Mouse (Mus musculus): ENCODE results near the gene Ptpn13. TPM values are rescaled to one million over a fixed set of nuclear protein-coding genes. Genes with fewer than 3 reads are reported as not detected.

Gene Ptpn13
- polyA plus RNA-seq, 1 experiment from 2014 or later, result 31.1 TPM

DNA sequence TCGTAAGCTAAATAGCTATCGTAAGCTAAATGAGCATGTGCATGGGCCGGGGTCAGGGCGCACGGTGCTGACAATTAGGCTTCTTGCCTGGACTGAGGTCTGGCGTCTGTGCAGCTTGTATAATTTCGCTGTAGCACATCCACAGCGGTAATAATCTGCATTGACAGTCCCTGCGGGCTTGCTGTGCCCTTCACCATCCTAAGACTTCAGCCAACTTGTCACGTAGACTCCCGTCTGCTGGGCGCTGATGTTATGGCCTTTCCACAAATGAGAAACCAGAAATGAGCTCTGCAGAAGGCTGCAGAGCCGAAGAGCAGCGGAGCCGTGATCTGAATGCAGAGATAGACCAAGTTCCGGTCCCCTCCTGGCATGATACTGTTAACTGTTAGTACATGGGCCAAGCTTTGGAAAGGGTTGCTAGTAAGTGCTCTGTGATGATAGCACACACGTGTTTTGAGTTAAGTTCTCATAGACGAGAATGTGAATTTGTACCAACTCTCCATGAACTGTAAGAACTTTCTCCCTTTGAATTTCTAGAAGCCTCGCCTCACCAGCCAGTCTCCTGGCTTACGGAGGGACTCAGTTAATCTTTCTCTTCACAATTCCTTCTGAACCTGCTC lies 120.5 kb downstream of the Ptpn13 start:
- no peak overlapping the region for H3K4me2 ChIP-seq (replicated peaks; ENCODE audit: low read depth, low read length)
- WGBS, result 91% methylated on average over 20 of the region's 20 CpGs
- H3K4me1 ChIP-seq (ENCODE audit: insufficient read depth, low read length), result no peaks in the 10 kb centered on the region
- ATAC-seq (ENCODE audit: low FRiP score, low TSS enrichment), result no peak
- H3K36me3 ChIP-seq (ENCODE audit: insufficient read depth, low read length), result peaks cover 12% of the 10 kb centered on the region; the same call in 1 of the 2 replicates
- no peak overlapping the region for H3K27ac ChIP-seq (ENCODE audit: low read length)
- no peak overlapping the region for H3K4me3 ChIP-seq (ENCODE audit: low read length)
- H3K9me3 ChIP-seq (ENCODE audit: low read length), result no peaks in the 10 kb centered on the region
- H3K9ac ChIP-seq (replicated peaks; ENCODE audit: low read length), result no peak overlapping the region
- H3K27me3 ChIP-seq (ENCODE audit: insufficient read depth, low read length), result no peaks in the 10 kb centered on the region

DNA sequence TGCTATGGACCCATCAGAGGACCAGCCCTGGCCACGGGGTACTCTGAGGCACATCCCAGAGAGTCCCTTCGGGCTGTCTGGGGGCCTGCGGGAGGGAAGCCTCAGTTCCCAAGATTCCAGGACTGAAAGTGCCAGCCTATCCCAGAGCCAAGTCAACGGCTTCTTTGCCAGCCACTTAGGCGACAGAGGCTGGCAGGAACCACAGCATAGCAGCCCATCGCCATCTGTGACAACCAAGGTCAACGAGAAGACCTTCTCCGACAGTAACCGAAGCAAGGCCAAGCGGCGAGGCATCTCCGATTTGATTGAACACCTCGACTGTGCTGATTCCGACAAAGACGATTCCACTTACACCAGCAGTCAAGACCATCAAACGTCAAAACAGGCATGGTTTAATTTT lies 129.8 kb downstream of the Ptpn13 start:
- ATAC-seq (ENCODE audit: low FRiP score, low TSS enrichment), result no peak
- no peak overlapping the region for H3K9ac ChIP-seq (replicated peaks; ENCODE audit: low read length)
- no peak overlapping the region for H3K27ac ChIP-seq (ENCODE audit: low read length)
- no peaks in the 10 kb centered on the region for H3K27me3 ChIP-seq (ENCODE audit: insufficient read depth, low read length)
- no peaks in the 10 kb centered on the region for H3K9me3 ChIP-seq (ENCODE audit: low read length)
- no peaks in the 10 kb centered on the region for H3K4me1 ChIP-seq (ENCODE audit: insufficient read depth, low read length)
- no peak overlapping the region for H3K4me3 ChIP-seq (ENCODE audit: low read length)
- no peak overlapping the region for H3K4me2 ChIP-seq (replicated peaks; ENCODE audit: low read depth, low read length)
- WGBS, result 91% methylated on average over 16 of the region's 16 CpGs
- peaks cover 58% of the 10 kb centered on the region for H3K36me3 ChIP-seq (ENCODE audit: insufficient read depth, low read length)

GRCm38 (mm10) chr5:103560546-103560945 lies 135.6 kb downstream of the Ptpn13 start:
- H3K4me3 ChIP-seq (ENCODE audit: low read length), result no peak overlapping the region
- H3K9me3 ChIP-seq (ENCODE audit: low read length), result no peaks in the 10 kb centered on the region
- H3K9ac ChIP-seq (replicated peaks; ENCODE audit: low read length), result no peak overlapping the region
- 89% methylated on average over 9 of the region's 9 CpGs for WGBS
- H3K4me2 ChIP-seq (replicated peaks; ENCODE audit: low read depth, low read length), result no peak overlapping the region
- no peaks in the 10 kb centered on the region for H3K4me1 ChIP-seq (ENCODE audit: insufficient read depth, low read length)
- no peak overlapping the region for H3K27ac ChIP-seq (ENCODE audit: low read length)
- no peaks in the 10 kb centered on the region for H3K27me3 ChIP-seq (ENCODE audit: insufficient read depth, low read length)
- peaks cover 79% of the 10 kb centered on the region for H3K36me3 ChIP-seq (ENCODE audit: insufficient read depth, low read length)
- ATAC-seq (ENCODE audit: low FRiP score, low TSS enrichment), result no peak

DNA sequence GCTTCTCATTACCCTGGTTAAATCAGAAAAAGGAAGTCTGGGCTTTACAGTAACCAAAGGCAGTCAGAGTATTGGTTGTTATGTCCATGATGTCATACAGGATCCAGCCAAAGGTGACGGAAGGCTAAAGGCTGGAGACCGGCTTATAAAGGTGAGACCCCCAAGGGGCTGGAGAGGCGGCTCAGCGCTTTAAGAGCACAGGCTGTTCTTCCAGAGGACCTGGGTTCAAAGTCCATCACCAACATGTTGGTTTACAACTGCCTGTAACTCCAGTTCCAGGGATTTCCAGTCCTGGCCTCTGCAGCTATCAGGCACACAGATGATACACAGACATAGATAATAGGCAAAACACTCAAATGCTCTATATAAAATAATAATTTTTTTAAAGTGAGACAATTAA lies 143.0 kb downstream of the Ptpn13 start:
- Histone ChIP-seq H3K4me2 (replicated peaks; ENCODE audit: low read depth, low read length) (no peak overlapping the region), H3K36me3 (ENCODE audit: insufficient read depth, low read length) (peaks cover 49% of the 10 kb centered on the region), H3K4me3 (ENCODE audit: low read length) (no peak overlapping the region), H3K27me3 (ENCODE audit: insufficient read depth, low read length) (no peaks in the 10 kb centered on the region), H3K9me3 (ENCODE audit: low read length) (no peaks in the 10 kb centered on the region), H3K9ac (replicated peaks; ENCODE audit: low read length) (no peak overlapping the region), H3K4me1 (ENCODE audit: insufficient read depth, low read length) (no peaks in the 10 kb centered on the region), H3K27ac (ENCODE audit: low read length) (no peak overlapping the region)
- peak; percentile 42; the same call in 1 of the 2 replicates for ATAC-seq (ENCODE audit: low FRiP score, low TSS enrichment)
- 79% methylated on average over 4 of the region's 4 CpGs for WGBS

- H3K4me2 ChIP-seq (replicated peaks; ENCODE audit: low read depth, low read length), result no peak overlapping the region
- H3K27ac ChIP-seq (ENCODE audit: low read length), result no peak overlapping the region
- ATAC-seq (ENCODE audit: low FRiP score, low TSS enrichment), result no peak
- H3K27me3 ChIP-seq (ENCODE audit: insufficient read depth, low read length), result no peaks in the 10 kb centered on the region
- whole genome bisulfite sequencing, result 87% methylated on average over 9 of the region's 9 CpGs
- H3K9ac ChIP-seq (replicated peaks; ENCODE audit: low read length), result no peak overlapping the region
- H3K4me1 ChIP-seq (ENCODE audit: insufficient read depth, low read length), result no peaks in the 10 kb centered on the region
- no peak overlapping the region for H3K4me3 ChIP-seq (ENCODE audit: low read length)
- no peaks in the 10 kb centered on the region for H3K9me3 ChIP-seq (ENCODE audit: low read length)
- peaks cover 46% of the 10 kb centered on the region for H3K36me3 ChIP-seq (ENCODE audit: insufficient read depth, low read length)
Measured at GRCm38 (mm10) chr5:103569446-103569845, 144.5 kb downstream of the Ptpn13 start.

DNA sequence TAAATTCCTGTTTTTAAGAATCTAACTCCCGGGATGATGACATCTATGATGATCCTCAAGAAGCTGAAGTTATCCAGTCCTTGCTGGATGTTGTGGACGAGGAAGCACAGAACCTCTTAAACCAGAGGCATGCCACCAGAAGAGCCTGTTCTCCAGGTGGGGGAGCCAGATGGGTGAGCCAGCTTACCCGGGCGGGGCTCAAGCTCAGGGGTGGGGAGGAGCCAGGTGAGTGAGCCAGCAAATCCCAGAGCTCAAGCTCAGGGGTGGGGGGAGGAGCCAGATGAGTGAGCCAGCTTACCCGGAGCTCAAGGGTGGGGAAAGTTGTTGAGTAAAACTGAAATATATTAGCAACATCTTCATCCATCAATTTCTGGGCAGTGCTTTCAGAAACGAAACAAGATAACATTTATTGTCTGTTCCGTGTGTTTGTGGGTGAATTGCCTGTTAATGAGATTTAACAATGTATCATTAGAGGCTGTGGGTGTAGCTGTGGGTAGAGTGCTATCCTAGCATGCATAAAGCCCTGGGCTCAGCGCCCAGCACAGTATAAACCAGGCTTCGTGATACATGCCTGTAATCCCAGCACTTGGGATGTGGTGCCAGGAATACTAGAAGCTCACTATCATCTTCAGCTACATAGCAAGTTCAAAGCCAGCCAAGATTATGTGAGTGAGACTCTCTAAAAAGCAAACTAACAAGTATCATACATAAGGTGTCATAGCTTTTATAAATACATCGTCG lies 154.9 kb downstream of the Ptpn13 start:
- Histone ChIP-seq H3K4me3 (ENCODE audit: low read length) (no peak overlapping the region), H3K9me3 (ENCODE audit: low read length) (no peaks in the 10 kb centered on the region), H3K36me3 (ENCODE audit: insufficient read depth, low read length) (peaks cover 30% of the 10 kb centered on the region), H3K4me2 (replicated peaks; ENCODE audit: low read depth, low read length) (no peak overlapping the region), H3K4me1 (ENCODE audit: insufficient read depth, low read length) (no peaks in the 10 kb centered on the region), H3K27me3 (ENCODE audit: insufficient read depth, low read length) (no peaks in the 10 kb centered on the region), H3K27ac (ENCODE audit: low read length) (no peak overlapping the region), H3K9ac (replicated peaks; ENCODE audit: low read length) (no peak overlapping the region)
- ATAC-seq (ENCODE audit: low FRiP score, low TSS enrichment), result no peak
- WGBS, result 72% methylated on average over 11 of the region's 11 CpGs

GRCm38 (mm10) chr5:103587219-103587618 lies 162.2 kb downstream of the Ptpn13 start:
- H3K27ac ChIP-seq (ENCODE audit: low read length), result no peak overlapping the region
- whole genome bisulfite sequencing, result 78% methylated on average over 7 of the region's 7 CpGs
- ATAC-seq (ENCODE audit: low FRiP score, low TSS enrichment), result no peak
- H3K4me2 ChIP-seq (replicated peaks; ENCODE audit: low read depth, low read length), result no peak overlapping the region
- H3K4me1 ChIP-seq (ENCODE audit: insufficient read depth, low read length), result no peaks in the 10 kb centered on the region
- no peaks in the 10 kb centered on the region for H3K27me3 ChIP-seq (ENCODE audit: insufficient read depth, low read length)
- no peak overlapping the region for H3K4me3 ChIP-seq (ENCODE audit: low read length)
- H3K9ac ChIP-seq (replicated peaks; ENCODE audit: low read length), result no peak overlapping the region
- no peaks in the 10 kb centered on the region for H3K9me3 ChIP-seq (ENCODE audit: low read length)
- peaks cover 40% of the 10 kb centered on the region for H3K36me3 ChIP-seq (ENCODE audit: insufficient read depth, low read length)

DNA sequence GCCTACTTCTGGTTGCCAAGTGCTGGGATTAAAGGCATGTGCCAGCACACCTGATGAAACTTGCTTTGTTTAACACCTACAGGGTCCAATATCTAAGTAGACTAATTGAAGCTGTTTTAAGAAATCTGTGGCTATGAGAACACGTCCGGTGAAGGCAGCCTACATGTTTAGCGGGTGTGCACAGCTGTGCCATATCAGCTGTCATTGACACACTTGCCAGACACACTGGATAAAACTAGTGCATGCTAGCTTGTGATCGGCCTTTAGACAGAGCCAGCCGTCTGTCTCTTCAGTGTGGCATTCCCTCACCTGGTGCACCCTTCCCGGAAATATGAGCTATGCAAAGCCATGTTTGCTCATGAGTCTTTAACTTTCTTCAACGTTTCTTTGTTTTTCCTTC lies 166.9 kb downstream of the Ptpn13 start:
- Histone ChIP-seq H3K9me3 (ENCODE audit: low read length) (no peaks in the 10 kb centered on the region), H3K9ac (replicated peaks; ENCODE audit: low read length) (no peak overlapping the region), H3K4me2 (replicated peaks; ENCODE audit: low read depth, low read length) (no peak overlapping the region), H3K4me1 (ENCODE audit: insufficient read depth, low read length) (no peaks in the 10 kb centered on the region), H3K4me3 (ENCODE audit: low read length) (no peak overlapping the region), H3K36me3 (ENCODE audit: insufficient read depth, low read length) (peaks cover 35% of the 10 kb centered on the region), H3K27ac (ENCODE audit: low read length) (no peak overlapping the region), H3K27me3 (ENCODE audit: insufficient read depth, low read length) (no peaks in the 10 kb centered on the region)
- ATAC-seq (ENCODE audit: low FRiP score, low TSS enrichment), result no peak
- WGBS, result 55% methylated on average over 7 of the region's 7 CpGs

- Histone ChIP-seq H3K9ac (replicated peaks; ENCODE audit: low read length) (no peak overlapping the region), H3K4me1 (ENCODE audit: insufficient read depth, low read length) (no peaks in the 10 kb centered on the region), H3K9me3 (ENCODE audit: low read length) (no peaks in the 10 kb centered on the region), H3K27me3 (ENCODE audit: insufficient read depth, low read length) (no peaks in the 10 kb centered on the region), H3K27ac (ENCODE audit: low read length) (no peak overlapping the region), H3K36me3 (ENCODE audit: insufficient read depth, low read length) (peaks cover 27% of the 10 kb centered on the region), H3K4me2 (replicated peaks; ENCODE audit: low read depth, low read length) (no peak overlapping the region), H3K4me3 (ENCODE audit: low read length) (no peak overlapping the region)
- no peak for ATAC-seq (ENCODE audit: low FRiP score, low TSS enrichment)
- WGBS, result 58% methylated on average over 8 of the region's 8 CpGs
Measured at GRCm38 (mm10) chr5:103592706-103593105, 167.7 kb downstream of the Ptpn13 start.

GRCm38 (mm10) chr5:103593575-103593974 lies 168.6 kb downstream of the Ptpn13 start:
- no peaks in the 10 kb centered on the region for H3K4me1 ChIP-seq (ENCODE audit: insufficient read depth, low read length)
- H3K4me3 ChIP-seq (ENCODE audit: low read length), result no peak overlapping the region
- no peak overlapping the region for H3K9ac ChIP-seq (replicated peaks; ENCODE audit: low read length)
- no peak overlapping the region for H3K4me2 ChIP-seq (replicated peaks; ENCODE audit: low read depth, low read length)
- H3K27ac ChIP-seq (ENCODE audit: low read length), result no peak overlapping the region
- no peaks in the 10 kb centered on the region for H3K9me3 ChIP-seq (ENCODE audit: low read length)
- no peaks in the 10 kb centered on the region for H3K27me3 ChIP-seq (ENCODE audit: insufficient read depth, low read length)
- no peak for ATAC-seq (ENCODE audit: low FRiP score, low TSS enrichment)
- 84% methylated on average over 9 of the region's 9 CpGs for WGBS
- peaks cover 26% of the 10 kb centered on the region for H3K36me3 ChIP-seq (ENCODE audit: insufficient read depth, low read length)

Measured in kidney, embryonic 16.5 days (tissue).